Mouse (Mus musculus) small intestine, adult 2 months (tissue): ENCODE measurements around the gene Cnot6l.

Source experiments
- CTCF ChIP-seq: fragments of 200-500 bp; IDR thresholded peaks from 2 replicates; pipeline ENCODE4 v1.5.1; 2012; ENCODE audit warnings: low read depth, mild to moderate bottlenecking, control low read depth, inconsistent platforms, low read length, moderate library complexity, mixed read lengths; ENCODE audit not compliant: insufficient replicate concordance, insufficient read length; ENCODE audit errors: extremely low read depth
- POLR2A ChIP-seq: fragments of 200-500 bp; IDR thresholded peaks from 2 replicates; pipeline ENCODE4 v1.6.1; 2012; ENCODE audit warnings: low read depth, mild to moderate bottlenecking, control low read depth, inconsistent platforms, low read length, moderate library complexity

GRCm38 (mm10) chr5:96183987-96184386 lies 20.0 kb upstream of the Cnot6l start:
- TF ChIP-seq CTCF, result no peak
- no peak for TF ChIP-seq POLR2A
